Mouse (Mus musculus) heart, embryonic 14.5 days (tissue): ENCODE measurements around the gene Tbxas1. TPM values are rescaled to one million over a fixed set of nuclear protein-coding genes. Genes with fewer than 3 reads are reported as not detected.
A peak's percentile ranks its signal among the peaks of the same experiment; 100 is the strongest.

Experiments used
- ATAC-seq: fragments of 200-750 bp; cut with Nextera tagmentation; 2 replicates; pipeline ENCODE4 v1.8.0; 2017; ENCODE audit warnings: low read depth, moderate TSS enrichment; ENCODE audit not compliant: insufficient number of reproducible peaks, insufficient read depth, low FRiP score
- H3K27ac ChIP-seq, 2 experiments: fragments of 200-500 bp in 1 of 2; fragments of 300-500 bp in 1 of 2; sonication (generic) in 1 of 2; replicated peaks in 1 of 2; 2 replicates each; pipeline ENCODE4 v1.5.1; 2012 to 2014; ENCODE audit warnings: low read depth in 2 of 2, low read length in 2 of 2, control low read depth in 1 of 2, mild to moderate bottlenecking in 1 of 2, mixed read lengths in 1 of 2; ENCODE audit not compliant: control insufficient read depth in 1 of 2, insufficient read depth in 1 of 2
- H3K27me3 ChIP-seq: fragments of 300-500 bp; sonication (generic); 2 replicates; pipeline ENCODE4 v1.6.1; 2014; ENCODE audit warnings: mild to moderate bottlenecking, low read length, control low read depth; ENCODE audit not compliant: control insufficient read depth, insufficient read depth
- H3K36me3 ChIP-seq: fragments of 300-500 bp; sonication (generic); 2 replicates; pipeline ENCODE4 v1.6.1; 2014; ENCODE audit warnings: mild to moderate bottlenecking, control low read depth, low read length, mixed read lengths; ENCODE audit not compliant: control insufficient read depth, insufficient read depth
- H3K4me1 ChIP-seq, 2 experiments: fragments of 200-500 bp in 1 of 2; fragments of 300-500 bp in 1 of 2; sonication (generic) in 1 of 2; 2 replicates each; pipeline ENCODE4 v1.6.1; 2012 to 2014; ENCODE audit warnings: low read length in 2 of 2, control low read depth in 1 of 2, mixed read lengths in 1 of 2; ENCODE audit not compliant: control insufficient read depth in 2 of 2, insufficient read depth in 2 of 2
- H3K4me2 ChIP-seq: fragments of 300-500 bp; sonication (generic); 2 replicates; pipeline ENCODE4 v1.6.1; 2014; ENCODE audit warnings: mild to moderate bottlenecking, low read length
- H3K4me3 ChIP-seq, 2 experiments: fragments of 200-500 bp in 1 of 2; fragments of 300-500 bp in 1 of 2; sonication (generic) in 1 of 2; 2 replicates each; pipeline ENCODE4 v1.5.1; 2012 to 2014; ENCODE audit warnings: low read length in 2 of 2, mild to moderate bottlenecking in 2 of 2, control low read depth in 1 of 2, low read depth in 1 of 2, moderate library complexity in 1 of 2; ENCODE audit not compliant: control insufficient read depth in 1 of 2, insufficient read depth in 1 of 2
- H3K9ac ChIP-seq: fragments of 300-500 bp; sonication (generic); 2 replicates; pipeline ENCODE4 v1.6.1; 2014; ENCODE audit warnings: mild to moderate bottlenecking, low read length
- H3K9me3 ChIP-seq: fragments of 300-500 bp; sonication (generic); 2 replicates; pipeline ENCODE4 v1.6.1; 2016; ENCODE audit warnings: low read length, control low read depth; ENCODE audit not compliant: control insufficient read depth
- WGBS: fragments of 180-500 bp; shearing (Covaris S2); extraction: QIAGEN DNeasy Blood & Tissue Kit; methylation state at CpG from one replicate; pipeline ENCODE4 v1.1.7; 2014; 5-methylcytosine and 5-hydroxymethylcytosine counted together
- polyA plus RNA-seq: library from polyadenylated mRNA; unstranded; fragments of >200 nt; fragmentation: Nextera tagmentation; extraction: Ambion mirVana; gene quantifications from 2 replicates; pipeline ENCODE4 v1.2.1, GENCODE M21; 2014

The Tbxas1 gene
- polyA plus RNA-seq, 1 experiment from 2014 or later = 1.5 TPM

DNA sequence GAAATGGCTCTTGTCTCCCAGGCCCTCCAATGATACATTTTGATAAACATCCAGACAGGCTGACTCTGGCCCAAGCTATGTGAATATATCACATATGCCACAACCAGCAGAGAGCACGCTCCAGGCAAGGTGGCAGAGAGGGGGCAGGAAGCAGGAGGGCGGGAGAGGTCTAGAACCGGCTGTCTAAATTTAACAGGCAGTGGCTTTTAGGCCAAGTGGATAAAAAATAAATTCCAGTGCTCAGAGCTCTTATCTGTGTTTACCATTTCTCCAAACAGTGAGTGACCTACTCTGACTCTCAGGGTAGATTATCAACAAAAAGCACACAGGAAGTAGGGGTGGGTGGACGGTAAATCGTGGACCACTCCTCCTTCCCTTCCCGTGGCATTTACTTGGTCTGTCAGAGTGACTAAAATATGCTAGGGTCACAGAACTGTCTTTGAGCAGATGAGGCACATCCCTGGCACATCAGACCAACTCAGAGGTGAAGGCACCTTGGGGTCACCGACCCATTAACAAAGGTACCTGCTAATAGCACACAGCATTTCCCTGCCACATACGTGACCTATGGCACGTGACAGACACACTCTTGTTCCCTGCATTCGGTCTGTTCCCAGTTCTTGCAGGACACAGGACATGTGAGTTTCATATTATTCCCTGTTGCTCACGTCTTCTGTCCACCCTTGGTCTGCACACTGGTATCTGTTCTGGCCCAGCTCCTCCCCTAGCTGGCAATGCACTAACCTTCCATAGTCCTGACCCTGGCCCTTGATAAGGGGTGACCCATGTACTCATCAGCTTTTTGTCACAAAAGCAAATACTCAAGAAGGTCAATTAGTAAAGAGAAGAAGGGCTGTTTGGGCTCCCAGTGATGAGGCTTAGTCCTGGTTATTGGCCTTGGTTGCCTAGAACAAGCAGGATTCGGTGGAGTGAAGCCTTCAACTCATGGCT is 184.6 kb downstream of the Tbxas1 start:
- Histone ChIP-seq H3K4me1 (peaks cover 19 to 23% of the 10 kb centered on the region in 2 experiments), H3K36me3 (no peaks in the 10 kb centered on the region), H3K9me3 (no peaks in the 10 kb centered on the region), H3K27me3 (no peaks in the 10 kb centered on the region), H3K9ac (no peak overlapping the region), H3K4me3 (no peak overlapping the region), H3K27ac (peak overlapping the region in 1 of 2 experiments; percentile 3; a peak in 1 of 4 replicates), H3K4me2 (no peak overlapping the region)
- 47% methylated on average over 12 of the region's 12 CpGs for WGBS
- no peak for ATAC-seq

DNA sequence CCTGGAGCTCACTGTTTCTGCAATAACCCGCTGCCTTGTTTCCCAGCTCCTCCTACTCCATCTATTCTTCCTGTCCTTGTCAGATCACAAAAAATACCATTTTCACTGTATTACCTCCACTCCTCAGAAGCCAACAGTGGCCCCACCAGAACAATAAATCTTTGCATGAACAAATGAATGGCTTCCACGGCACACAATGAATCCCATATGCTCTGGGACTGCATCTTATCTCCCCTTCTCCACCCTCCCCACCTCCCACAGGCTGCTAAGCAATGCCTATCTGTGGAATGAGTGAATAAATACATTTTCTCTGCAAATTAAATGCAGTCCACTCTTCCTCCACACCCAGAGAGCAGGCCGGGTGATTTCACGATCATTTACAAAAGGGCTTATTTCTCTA is 186.0 kb downstream of the Tbxas1 start:
- Histone ChIP-seq H3K4me3 (no peak overlapping the region), H3K4me2 (no peak overlapping the region), H3K4me1 (peaks cover 11 to 12% of the 10 kb centered on the region in 2 experiments), H3K27ac (no peak overlapping the region), H3K9me3 (no peaks in the 10 kb centered on the region), H3K27me3 (no peaks in the 10 kb centered on the region), H3K36me3 (no peaks in the 10 kb centered on the region), H3K9ac (no peak overlapping the region)
- WGBS = 64% methylated on average over 4 of the region's 4 CpGs
- no peak for ATAC-seq

DNA sequence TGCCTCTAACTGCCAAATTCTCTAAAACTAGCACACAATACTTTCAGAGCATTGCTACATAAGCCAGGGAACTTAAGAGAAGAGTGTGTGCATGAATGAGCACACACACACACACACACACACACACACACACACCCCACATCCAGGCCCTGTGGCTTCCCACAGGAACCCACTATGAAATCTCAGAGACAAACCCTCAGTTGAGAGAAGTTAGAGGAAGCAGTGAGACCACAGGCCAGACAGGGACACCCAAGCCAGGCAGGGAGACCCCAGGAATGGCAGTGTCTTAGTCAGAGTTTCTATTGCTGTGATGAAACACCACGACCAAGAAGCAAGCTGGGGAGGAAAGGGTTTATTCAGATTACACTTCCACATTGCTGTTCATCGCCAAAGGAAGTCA is 188.3 kb downstream of the Tbxas1 start:
- Histone ChIP-seq H3K4me2 (no peak overlapping the region), H3K9me3 (no peaks in the 10 kb centered on the region), H3K4me1 (peaks cover 11 to 14% of the 10 kb centered on the region in 2 experiments), H3K4me3 (no peak overlapping the region), H3K27ac (no peak overlapping the region), H3K36me3 (no peaks in the 10 kb centered on the region), H3K27me3 (no peaks in the 10 kb centered on the region), H3K9ac (no peak overlapping the region)
- ATAC-seq = no peak
- 63% methylated on average over 2 of the region's 2 CpGs for WGBS

DNA sequence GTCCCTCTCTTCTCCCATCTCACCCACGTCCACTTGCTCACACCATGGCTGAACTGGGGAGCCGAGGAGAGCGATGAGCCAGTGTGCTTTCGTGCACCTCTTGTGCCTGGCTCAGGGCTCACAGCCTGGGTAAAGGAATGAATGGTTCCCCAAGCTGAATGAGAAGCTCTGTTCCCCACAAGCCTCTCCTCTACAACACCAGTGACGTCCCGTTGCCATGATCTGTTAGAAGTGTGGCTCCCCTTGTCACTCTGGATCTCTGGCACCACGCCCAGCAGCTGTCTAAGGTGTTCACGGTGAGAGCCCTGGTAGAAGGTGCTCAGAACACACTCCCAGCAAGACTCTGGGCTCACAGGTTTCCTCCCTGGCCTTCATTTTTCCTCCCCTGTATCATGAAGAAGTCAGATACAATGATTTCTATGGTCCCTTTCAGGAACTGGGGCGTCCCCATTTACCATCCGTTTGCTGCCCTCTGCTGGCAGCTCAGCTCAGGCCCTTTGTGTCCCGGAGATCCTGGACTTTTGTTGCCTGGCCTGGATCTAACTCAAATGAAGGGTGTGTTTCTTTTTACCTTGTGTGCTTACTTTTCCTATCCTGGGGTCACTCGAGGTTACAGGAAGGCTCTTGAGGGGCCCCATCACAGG is 191.9 kb downstream of the Tbxas1 start:
- H3K27ac ChIP-seq = no peak overlapping the region
- no peak overlapping the region for H3K4me3 ChIP-seq
- H3K9me3 ChIP-seq = no peaks in the 10 kb centered on the region
- ATAC-seq = no peak
- no peak overlapping the region for H3K9ac ChIP-seq
- no peak overlapping the region for H3K4me2 ChIP-seq
- H3K36me3 ChIP-seq = no peaks in the 10 kb centered on the region
- peaks cover 0 to 4% of the 10 kb centered on the region in 2 experiments; a peak in 2 of 4 replicates for H3K4me1 ChIP-seq
- 36% methylated on average over 12 of the region's 12 CpGs for WGBS
- H3K27me3 ChIP-seq = no peaks in the 10 kb centered on the region

GRCm38 (mm10) chr6:39072664-39073063 is 197.5 kb downstream of the Tbxas1 start:
- H3K36me3 ChIP-seq = no peaks in the 10 kb centered on the region
- no peak for ATAC-seq
- 77% methylated on average over 5 of the region's 5 CpGs for WGBS

DNA sequence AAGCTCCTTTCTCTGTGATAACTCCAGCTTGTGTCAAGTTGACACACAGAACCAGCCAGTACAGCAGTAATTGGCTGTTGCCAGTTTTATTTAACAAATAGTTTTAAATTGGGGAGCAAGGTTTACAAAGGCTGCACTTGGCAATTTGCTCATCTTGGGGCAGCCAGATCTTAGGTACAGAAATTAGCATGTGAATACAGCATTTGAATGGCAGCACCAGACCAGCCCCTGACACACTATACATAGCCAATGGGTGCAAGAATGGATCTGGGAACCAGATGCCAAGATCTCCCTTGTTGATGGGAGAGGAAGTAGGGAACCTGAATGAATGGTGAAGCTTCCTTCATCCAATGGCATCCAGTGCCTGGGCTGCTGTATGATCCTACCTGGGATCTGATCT is 199.0 kb downstream of the Tbxas1 start:
- no peak overlapping the region for H3K9ac ChIP-seq
- H3K4me1 ChIP-seq = no peaks in the 10 kb centered on the region
- no peak overlapping the region for H3K4me3 ChIP-seq
- H3K36me3 ChIP-seq = no peaks in the 10 kb centered on the region
- H3K27ac ChIP-seq = no peak overlapping the region
- H3K9me3 ChIP-seq = no peaks in the 10 kb centered on the region
- H3K4me2 ChIP-seq = no peak overlapping the region
- no peak for ATAC-seq
- H3K27me3 ChIP-seq = no peaks in the 10 kb centered on the region

More at GRCm38 (mm10) chr6:39072664-39073063, 197.5 kb downstream of the Tbxas1 start:
- Histone ChIP-seq H3K27ac (no peak overlapping the region), H3K27me3 (no peaks in the 10 kb centered on the region), H3K9me3 (no peaks in the 10 kb centered on the region), H3K9ac (no peak overlapping the region), H3K4me1 (no peaks in the 10 kb centered on the region), H3K4me2 (no peak overlapping the region), H3K4me3 (no peak overlapping the region)

DNA sequence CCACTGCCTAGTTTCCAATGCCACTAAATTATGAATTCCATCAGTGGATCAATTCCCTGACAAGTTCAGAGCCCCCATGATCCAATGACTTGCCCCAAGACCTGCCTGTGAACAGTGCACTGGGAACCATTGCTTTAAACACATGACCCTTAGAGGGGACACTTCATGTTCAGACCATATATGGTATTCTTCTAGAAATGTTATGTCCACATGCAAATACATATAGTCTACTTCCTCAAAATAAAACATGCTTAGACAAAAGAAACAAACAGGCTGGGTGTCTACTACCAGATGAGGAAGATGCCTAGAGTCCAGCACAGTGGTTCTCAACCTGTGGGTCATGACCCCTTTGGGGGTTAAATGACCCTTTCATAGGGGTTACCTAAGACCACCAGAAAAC is 201.3 kb downstream of the Tbxas1 start:
- Histone ChIP-seq H3K27me3 (no peaks in the 10 kb centered on the region), H3K36me3 (no peaks in the 10 kb centered on the region), H3K4me2 (no peak overlapping the region)

More for the DNA sequence above, 201.3 kb downstream of the Tbxas1 start:
- H3K27ac ChIP-seq = no peak overlapping the region
- H3K4me3 ChIP-seq = no peak overlapping the region
- H3K9ac ChIP-seq = no peak overlapping the region
- H3K4me1 ChIP-seq = no peaks in the 10 kb centered on the region
- no peak for ATAC-seq
- H3K9me3 ChIP-seq = no peaks in the 10 kb centered on the region
